34 mouse cellular contexts compared by ENCODE assay signal in the genomic region with DNA sequence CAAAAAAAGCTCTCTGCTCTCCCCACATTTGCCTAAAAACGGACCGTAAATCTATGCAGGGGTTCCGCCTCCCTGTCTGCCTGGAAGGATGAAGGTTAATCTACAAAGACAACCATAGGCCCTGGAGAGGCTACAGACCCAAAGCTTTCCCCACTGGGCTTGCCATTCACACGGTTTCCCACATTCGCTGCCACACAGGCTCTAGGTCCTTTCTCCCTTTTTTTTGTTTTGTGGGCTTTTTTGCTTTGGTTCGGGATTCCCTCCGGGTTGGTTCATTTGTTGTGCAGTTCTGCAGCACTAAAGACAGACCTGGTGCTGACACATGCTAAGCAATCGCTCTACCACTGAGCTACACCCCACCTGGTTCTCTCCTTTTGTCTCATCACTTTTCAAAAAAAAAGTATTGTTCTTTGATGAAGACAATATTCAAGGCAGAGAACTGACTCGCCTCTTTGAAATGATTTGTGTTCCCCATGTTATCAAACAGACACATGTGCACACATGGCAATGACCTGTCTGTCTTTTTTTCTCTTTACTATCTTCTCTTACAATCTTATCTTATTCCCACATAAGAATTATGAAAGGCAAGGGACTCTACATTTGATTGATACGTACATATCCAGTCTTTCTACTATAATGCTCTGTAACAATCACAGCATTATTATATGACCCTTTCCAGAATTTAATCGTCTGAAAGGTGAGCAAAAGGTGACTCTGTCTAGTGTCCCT. TPM values are rescaled to one million over a fixed set of nuclear protein-coding genes. Genes with fewer than 3 reads are reported as not detected.
"Had no signal": no experiment of that assay in that cellular context is flagged by ENCODE, and none has a peak within 500 bp of the region (broad histone marks: within the 10 kb centered on the region; RNA-seq: fewer than 3 reads in every experiment).

No protein-coding gene starts in this region.

- DNase-seq: gastrocnemius, postnatal 14 days; gastrocnemius, postnatal 36 days; heart, adult 18-20 months; heart, postnatal 14 days; heart, postnatal 36 days; kidney, adult 11 months; kidney, adult 2 months; kidney, adult 9 months; kidney, postnatal 14 days; layer of hippocampus, adult 9-11 months; layer of hippocampus, postnatal 36 days; left cerebral cortex, postnatal 4 days had no signal

- H3K27ac ChIP-seq: heart, embryonic 10.5 days; heart, embryonic 13.5 days; heart, embryonic 15.5 days; hindbrain, embryonic 13.5 days; hindbrain, embryonic 15.5 days; hindbrain, postnatal 0 days; kidney, embryonic 15.5 days; kidney, postnatal 0 days; limb, embryonic 13.5 days; limb, embryonic 15.5 days; liver, embryonic 12.5 days; liver, embryonic 14.5 days had no signal

- H3K9ac ChIP-seq: heart, embryonic 13.5 days; heart, embryonic 15.5 days; hindbrain, embryonic 13.5 days; hindbrain, embryonic 15.5 days; kidney, embryonic 15.5 days; limb, embryonic 13.5 days; limb, embryonic 15.5 days; liver, embryonic 12.5 days; liver, embryonic 14.5 days had no signal

- ATAC-seq: hindbrain, postnatal 0 days; intestine, embryonic 16.5 days; liver, embryonic 12.5 days had no signal

- H3K4me2 ChIP-seq: heart, embryonic 13.5 days; heart, embryonic 15.5 days; hindbrain, embryonic 13.5 days; hindbrain, embryonic 15.5 days; kidney, embryonic 15.5 days; limb, embryonic 13.5 days; limb, embryonic 15.5 days; liver, embryonic 12.5 days had no signal

- H3K4me3 ChIP-seq: heart, embryonic 10.5 days; heart, embryonic 13.5 days; heart, embryonic 15.5 days; hindbrain, embryonic 13.5 days; hindbrain, embryonic 15.5 days; kidney, embryonic 15.5 days; limb, embryonic 13.5 days; limb, embryonic 15.5 days; liver, embryonic 12.5 days had no signal

- H3K27me3 ChIP-seq: hindbrain, embryonic 13.5 days; hindbrain, embryonic 15.5 days; kidney, embryonic 15.5 days; limb, embryonic 13.5 days; limb, embryonic 15.5 days; liver, embryonic 12.5 days had no signal

- H3K36me3 ChIP-seq: heart, embryonic 15.5 days; hindbrain, embryonic 15.5 days had no signal

- H3K9me3 ChIP-seq: heart, embryonic 10.5 days; heart, embryonic 15.5 days; hindbrain, embryonic 13.5 days; hindbrain, embryonic 15.5 days; kidney, embryonic 15.5 days; limb, embryonic 15.5 days; liver, embryonic 12.5 days had no signal

RNA-seq across cellular contexts. Expression of gene Mlana, which starts 54.3 kb away (rescaled TPM):
- total RNA-seq: gastrocnemius, adult 18-20 months; gastrocnemius, adult 8-10 months; gastrocnemius, postnatal 14 days; hematopoietic stem cell, adult 5-6 weeks; hindbrain, postnatal 0 days; left cerebral cortex, postnatal 25 days; left cerebral cortex, postnatal 4 days; liver, adult 2 months had no signal
- polyA plus RNA-seq: gonadal fat pad, adult 2 months; hindbrain, embryonic 13.5 days; hindbrain, embryonic 15.5 days; hindbrain, postnatal 0 days; intestine, embryonic 14.5 days; intestine, embryonic 16.5 days; kidney, adult 2 months; kidney, embryonic 15.5 days; kidney, postnatal 0 days; large intestine, adult 2 months; limb, embryonic 11.5 days; liver, adult 2 months; liver, embryonic 12.5 days; liver, embryonic 14.5 days had no signal
